Mouse (Mus musculus) layer of hippocampus, adult 8-10 months (tissue): Measurements from ENCODE around the gene Krt222. TPM values are rescaled to one million over a fixed set of nuclear protein-coding genes. Genes with fewer than 3 reads are reported as not detected.

Experiments used
- DNase-seq, 2 experiments: peaks; one replicate each; pipeline ENCODE4 v3.0.0; 2022; ENCODE audit warnings: low spot score in 2 of 2
- total RNA-seq, 4 experiments: library from RNA; stranded (reverse); gene quantifications; 2 replicates each; pipeline ENCODE4 v1.2.4; 2022

Gene Krt222
- total RNA-seq, 4 experiments from 2014 or later = 23.4 to 28.0 (median 26.3) TPM

GRCm38 (mm10) chr11:99242056-99242455 is 1.8 kb downstream of the Krt222 start:
- DNase-seq = no peak

GRCm38 (mm10) chr11:99238468-99238867 is 5.4 kb downstream of the Krt222 start:
- DNase-seq = no peak

GRCm38 (mm10) chr11:99231049-99231816 is 12.7 kb downstream of the Krt222 start:
- DNase-seq = no peak

GRCm38 (mm10) chr11:99230261-99231048 is 13.4 kb downstream of the Krt222 start, which contains the start of gene Smarce1:
Gene Smarce1, minus strand, starts transcription at chr11:99231017.
- DNase-seq = peak; percentile 44 to 53

GRCm38 (mm10) chr11:99229641-99230260 is 14.1 kb downstream of the Krt222 start:
- DNase-seq = no peak

- no peak for DNase-seq
These were observed 17.6 kb downstream of the Krt222 start for GRCm38 (mm10) chr11:99226298-99226697.

- DNase-seq = no peak
These were observed 20.6 kb downstream of the Krt222 start for GRCm38 (mm10) chr11:99223310-99223709.

GRCm38 (mm10) chr11:99221811-99222210 is 22.1 kb downstream of the Krt222 start:
- no peak for DNase-seq

GRCm38 (mm10) chr11:99217248-99217986 is 26.5 kb downstream of the Krt222 start:
- DNase-seq = no peak

- no peak for DNase-seq
These were observed 27.7 kb downstream of the Krt222 start for GRCm38 (mm10) chr11:99216181-99216580.

- DNase-seq = no peak
These were observed 31.2 kb downstream of the Krt222 start for GRCm38 (mm10) chr11:99212693-99213092.

- no peak for DNase-seq
These were observed 31.9 kb downstream of the Krt222 start for GRCm38 (mm10) chr11:99211964-99212363.

GRCm38 (mm10) chr11:99208105-99208669 is 35.7 kb downstream of the Krt222 start:
- no peak for DNase-seq

GRCm38 (mm10) chr11:99207449-99207848 is 36.4 kb downstream of the Krt222 start:
- DNase-seq = no peak

- DNase-seq = no peak
These were observed 36.9 kb downstream of the Krt222 start for GRCm38 (mm10) chr11:99206954-99207353.

- DNase-seq = peak in 1 of 2 experiments; percentile 29
These were observed 54.7 kb downstream of the Krt222 start for GRCm38 (mm10) chr11:99189154-99189582.

- DNase-seq = no peak
These were observed 56.5 kb downstream of the Krt222 start for GRCm38 (mm10) chr11:99187348-99187747.

- no peak for DNase-seq
These were observed 57.0 kb downstream of the Krt222 start for GRCm38 (mm10) chr11:99186836-99187235.
